Mouse (Mus musculus) testis, adult 2 months (tissue): ENCODE results near the gene Mmp13. TPM values are rescaled to one million over a fixed set of nuclear protein-coding genes. Genes with fewer than 3 reads are reported as not detected.
"Not testable (repeated sequence)": the region's sequence is repeated elsewhere in the genome, so short reads cannot be mapped to it uniquely, and the experiment has no call there.

Experiments
- H3K27ac ChIP-seq: fragments of 200-500 bp; 2 replicates; pipeline ENCODE4 v1.5.1; 2012; ENCODE audit warnings: low read depth, low read length; ENCODE audit not compliant: control insufficient read depth, insufficient read depth
- H3K27me3 ChIP-seq: fragments of 200-500 bp; 2 replicates; pipeline ENCODE4 v1.6.1; 2012; ENCODE audit warnings: mild to moderate bottlenecking, low read length, moderate library complexity; ENCODE audit not compliant: control insufficient read depth, insufficient read depth
- H3K36me3 ChIP-seq: fragments of 200-500 bp; 2 replicates; pipeline ENCODE4 v1.6.1; 2012; ENCODE audit warnings: mild to moderate bottlenecking, low read length; ENCODE audit not compliant: control insufficient read depth, insufficient read depth
- H3K4me1 ChIP-seq: fragments of 200-500 bp; 2 replicates; pipeline ENCODE4 v1.6.1; 2012; ENCODE audit warnings: low read length; ENCODE audit not compliant: control insufficient read depth, insufficient read depth
- H3K4me3 ChIP-seq: fragments of 200-500 bp; 2 replicates; pipeline ENCODE4 v1.5.1; 2012; ENCODE audit warnings: low read depth, mild to moderate bottlenecking, low read length, moderate library complexity, mixed read lengths; ENCODE audit not compliant: control insufficient read depth
- CTCF ChIP-seq: fragments of 200-500 bp; IDR thresholded peaks from 2 replicates; pipeline ENCODE4 v1.5.1; 2012; ENCODE audit warnings: low read depth, mild to moderate bottlenecking, inconsistent platforms, low read length, moderate library complexity; ENCODE audit not compliant: control insufficient read depth, insufficient read depth, insufficient replicate concordance
- POLR2A ChIP-seq: fragments of 200-500 bp; IDR thresholded peaks from 2 replicates; pipeline ENCODE4 v1.6.1; 2012; ENCODE audit warnings: low read depth, mild to moderate bottlenecking, inconsistent platforms, low read length, moderate library complexity; ENCODE audit not compliant: control insufficient read depth
- polyA plus RNA-seq: library from polyadenylated mRNA; depleted of rRNA; stranded (reverse); fragments of >200 nt; gene quantifications from 2 replicates; pipeline ENCODE4 v1.2.3, GENCODE M21; 2012; rRNA removed

The Mmp13 gene
- polyA plus RNA-seq: not detected in 2 replicates

DNA sequence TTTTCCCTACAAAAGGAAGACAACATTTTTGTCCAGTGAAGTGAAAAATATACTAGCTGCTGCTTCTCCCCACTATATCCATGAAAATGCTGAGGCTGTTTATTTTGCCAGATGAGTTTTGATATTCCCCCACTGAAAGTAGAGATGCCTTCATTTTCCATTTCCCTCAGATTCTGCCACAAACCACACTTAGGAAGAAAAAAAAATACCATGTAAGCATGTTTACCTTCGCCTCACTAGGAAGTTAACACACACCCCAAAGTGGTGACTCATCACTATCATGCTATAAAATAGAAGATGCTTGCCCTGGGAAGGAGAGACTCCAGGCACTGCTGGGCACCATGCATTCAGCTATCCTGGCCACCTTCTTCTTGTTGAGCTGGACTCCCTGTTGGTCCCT is at the start of gene Mmp13:
TSS of gene Mmp13 (plus strand) at position 301 of the 400 bp plus-strand sequence.
- no peak for TF ChIP-seq CTCF
- TF ChIP-seq POLR2A: no peak
- Histone ChIP-seq H3K4me3 (no peak within 1 kb of the TSS), H3K4me1 (no peaks in the 10 kb centered on the region), H3K27me3 (no peaks in the 10 kb centered on the region), H3K36me3 (no peaks in the 10 kb centered on the region), H3K27ac (no peak within 1 kb of the TSS)

- H3K4me1 ChIP-seq: no peaks in the 10 kb centered on the region
- H3K4me3 ChIP-seq: no peak overlapping the region
- no peak overlapping the region for H3K27ac ChIP-seq
- H3K36me3 ChIP-seq: no peaks in the 10 kb centered on the region
- TF ChIP-seq POLR2A (no peak), CTCF (no peak)
- H3K27me3 ChIP-seq: no peaks in the 10 kb centered on the region
Measured at GRCm38 (mm10) chr9:7238619-7239018, 33.7 kb upstream of the Mmp13 start.

DNA sequence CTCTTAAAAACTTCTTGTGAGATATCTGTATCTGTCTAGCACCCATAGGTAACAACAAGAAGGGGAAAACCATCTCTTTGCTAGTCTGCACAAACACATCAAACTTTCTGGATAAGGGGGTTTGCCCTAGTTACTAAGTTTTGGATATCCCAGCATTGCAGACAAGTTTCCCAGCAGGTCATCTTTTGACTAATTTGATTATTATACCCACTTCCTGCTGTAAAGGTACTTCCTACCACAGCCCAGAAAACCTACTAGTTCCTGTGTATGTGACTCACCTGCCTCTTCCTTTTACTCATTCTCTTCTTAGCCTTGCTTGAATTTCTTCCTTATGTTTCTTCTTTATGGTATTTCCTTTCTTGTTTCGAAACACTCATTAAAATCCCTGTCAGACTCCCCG is 32.3 kb upstream of the Mmp13 start:
- H3K27ac ChIP-seq: no peak overlapping the region

GRCm38 (mm10) chr9:7252797-7253654 is 19.3 kb upstream of the Mmp13 start:
- no peaks in the 10 kb centered on the region for H3K27me3 ChIP-seq
- H3K4me1 ChIP-seq: no peaks in the 10 kb centered on the region
- TF ChIP-seq CTCF (no peak), POLR2A (no peak)
- no peaks in the 10 kb centered on the region for H3K36me3 ChIP-seq
- no peak overlapping the region for H3K27ac ChIP-seq
- no peak overlapping the region for H3K4me3 ChIP-seq

More for the DNA sequence above, 32.3 kb upstream of the Mmp13 start:
- H3K4me1 ChIP-seq: no peaks in the 10 kb centered on the region
- H3K4me3 ChIP-seq: no peak overlapping the region
- H3K27me3 ChIP-seq: no peaks in the 10 kb centered on the region
- TF ChIP-seq CTCF: no peak
- no peak for TF ChIP-seq POLR2A
- H3K36me3 ChIP-seq: no peaks in the 10 kb centered on the region

DNA sequence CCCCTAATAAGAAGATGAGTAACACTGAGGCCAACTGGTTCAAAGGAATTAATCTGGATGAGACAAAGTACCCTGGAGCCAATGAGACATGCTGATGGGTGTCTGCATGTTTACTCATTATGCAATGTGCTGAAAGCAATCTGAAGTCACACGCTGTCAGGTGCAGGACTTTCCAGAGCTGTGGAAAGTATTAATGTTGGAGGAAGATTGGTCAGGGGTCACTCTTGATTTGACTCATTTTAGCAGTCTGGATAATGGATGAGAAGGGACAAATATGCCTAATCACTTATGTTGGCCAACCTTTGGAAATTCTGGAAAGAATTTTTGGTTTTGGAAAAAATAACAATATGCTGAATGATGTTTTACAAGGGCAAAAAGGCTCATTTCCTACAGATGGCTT is 10.6 kb upstream of the Mmp13 start:
- no peak overlapping the region for H3K27ac ChIP-seq
- no peak for TF ChIP-seq POLR2A
- TF ChIP-seq CTCF: no peak
- no peak overlapping the region for H3K4me3 ChIP-seq
- H3K27me3 ChIP-seq: no peaks in the 10 kb centered on the region
- H3K36me3 ChIP-seq: no peaks in the 10 kb centered on the region
- H3K4me1 ChIP-seq: no peaks in the 10 kb centered on the region

DNA sequence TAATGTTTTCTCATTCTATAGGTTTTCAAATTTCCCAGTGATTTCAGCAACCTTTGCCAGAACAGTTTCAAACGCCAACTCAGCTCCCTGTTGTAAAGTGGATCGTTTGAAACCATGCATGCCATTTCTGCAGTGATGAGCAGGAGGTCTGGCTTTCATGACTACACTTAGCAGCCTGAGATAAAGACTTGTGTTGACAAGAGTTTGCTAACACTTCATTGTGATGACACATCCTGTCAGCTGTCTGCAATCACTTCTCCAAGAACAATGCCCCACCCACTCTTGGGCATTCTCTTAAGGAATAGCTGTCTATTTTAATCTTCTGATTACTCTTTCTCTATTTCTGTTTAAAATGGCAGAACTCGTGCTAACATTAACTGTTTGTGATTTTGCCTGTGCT is 2.2 kb upstream of the Mmp13 start:
- no peaks in the 10 kb centered on the region for H3K27me3 ChIP-seq
- no peaks in the 10 kb centered on the region for H3K36me3 ChIP-seq
- H3K4me1 ChIP-seq: no peaks in the 10 kb centered on the region
- no peak overlapping the region for H3K27ac ChIP-seq
- no peak overlapping the region for H3K4me3 ChIP-seq
- TF ChIP-seq CTCF: no peak
- no peak for TF ChIP-seq POLR2A

DNA sequence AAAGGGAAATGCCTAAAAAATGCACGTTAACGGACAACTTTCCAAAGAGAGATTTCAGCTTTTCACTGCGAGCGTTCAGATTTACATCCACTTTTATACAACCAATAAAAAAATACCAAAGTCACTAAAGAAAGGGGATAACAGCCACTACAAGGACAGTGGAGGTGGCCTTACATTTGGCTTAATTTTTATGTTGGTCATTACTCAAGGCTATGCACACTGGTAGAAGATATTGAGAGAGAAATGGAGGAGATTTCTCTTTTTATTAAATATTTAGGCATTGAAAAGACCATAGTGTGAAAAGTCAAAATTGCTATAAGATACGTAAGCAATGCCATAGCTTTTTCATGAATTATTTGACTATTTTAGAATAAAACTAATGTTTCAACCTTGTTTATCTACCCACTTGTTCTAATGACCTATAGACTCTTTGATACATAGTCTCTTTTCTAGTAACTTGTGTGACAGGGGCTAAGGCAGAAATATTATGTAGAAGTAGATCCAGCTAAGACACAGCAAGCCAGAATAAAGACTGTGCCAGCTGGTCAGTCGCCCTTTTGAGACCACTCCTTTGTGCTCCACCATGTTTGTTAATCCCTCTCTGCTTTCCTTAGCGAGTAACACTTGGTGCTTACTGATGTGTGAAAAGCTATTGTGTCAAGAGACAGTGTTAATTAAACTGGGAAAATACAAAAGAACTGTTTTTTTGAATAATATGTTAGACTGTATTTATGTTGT is 10.4 kb downstream of the Mmp13 start:
- H3K27ac ChIP-seq: no peak overlapping the region

GRCm38 (mm10) chr9:7283303-7283684 is 11.0 kb downstream of the Mmp13 start:
- H3K27ac ChIP-seq, H3K36me3 ChIP-seq, H3K4me3 ChIP-seq, H3K4me1 ChIP-seq, H3K27me3 ChIP-seq: not testable (repeated sequence)

More for the DNA sequence above, 10.4 kb downstream of the Mmp13 start:
- TF ChIP-seq CTCF (no peak), POLR2A (no peak)
- no peaks in the 10 kb centered on the region for H3K36me3 ChIP-seq
- no peak overlapping the region for H3K4me3 ChIP-seq
- H3K4me1 ChIP-seq: no peaks in the 10 kb centered on the region
- H3K27me3 ChIP-seq: no peaks in the 10 kb centered on the region
